Mouse (Mus musculus) right cerebral cortex, adult 18-20 months (tissue): ENCODE data around the gene Gm12845.
"Not testable (repeated sequence)": the region's sequence is repeated elsewhere in the genome, so short reads cannot be mapped to it uniquely, and the experiment has no call there.

Experiments used
- DNase-seq: peaks from one replicate; pipeline ENCODE4 v3.0.0; 2022; ENCODE audit warnings: mixed read lengths

Gm12845 gene

DNA sequence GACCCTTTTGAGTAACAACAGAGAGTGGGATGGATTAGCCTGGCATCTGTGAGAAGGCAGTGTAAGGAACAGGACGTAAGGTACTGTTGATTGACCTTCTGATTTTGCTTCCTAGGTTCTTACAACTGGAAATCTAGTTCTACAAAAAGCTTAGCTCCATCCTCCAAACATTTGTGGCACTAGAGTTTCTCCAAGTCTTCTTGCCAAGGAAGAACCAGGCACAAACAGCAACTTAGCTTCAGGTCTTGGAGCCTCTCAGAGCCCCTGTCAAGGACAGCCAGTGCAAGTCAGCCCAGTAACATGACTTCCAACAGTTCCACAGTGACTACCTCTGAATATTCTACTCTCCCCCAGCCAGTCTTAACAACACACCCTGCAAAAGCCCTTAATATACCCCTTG, at the start of gene Gm12845:
Gm12845 (plus strand) TSS at position 301 of the 400 bp plus-strand sequence.
- DNase-seq: no peak

GRCm38 (mm10) chr4:117676903-117677302, 47.3 kb upstream of the Gm12845 start:
- DNase-seq: peak; percentile 72

DNA sequence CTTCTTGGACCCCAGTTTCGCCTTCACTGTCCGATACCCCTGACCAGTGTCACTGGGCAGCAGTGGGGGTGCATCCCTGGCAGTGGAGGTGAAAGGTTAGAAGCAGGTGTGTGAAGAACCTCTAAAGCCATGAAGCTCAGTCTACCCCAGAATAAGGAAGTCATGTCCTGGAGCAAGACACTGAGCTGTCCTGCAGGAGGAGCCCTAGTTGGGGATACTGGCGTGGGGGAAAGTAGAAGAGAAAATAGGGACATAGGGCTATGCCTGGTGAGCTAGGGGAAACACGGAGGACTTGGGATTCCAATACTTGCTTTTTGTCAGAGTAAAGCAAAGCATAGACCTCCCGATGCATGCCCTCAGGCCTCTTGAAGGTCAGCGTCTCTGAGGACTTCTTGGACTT, 43.2 kb upstream of the Gm12845 start:
- DNase-seq: no peak

DNA sequence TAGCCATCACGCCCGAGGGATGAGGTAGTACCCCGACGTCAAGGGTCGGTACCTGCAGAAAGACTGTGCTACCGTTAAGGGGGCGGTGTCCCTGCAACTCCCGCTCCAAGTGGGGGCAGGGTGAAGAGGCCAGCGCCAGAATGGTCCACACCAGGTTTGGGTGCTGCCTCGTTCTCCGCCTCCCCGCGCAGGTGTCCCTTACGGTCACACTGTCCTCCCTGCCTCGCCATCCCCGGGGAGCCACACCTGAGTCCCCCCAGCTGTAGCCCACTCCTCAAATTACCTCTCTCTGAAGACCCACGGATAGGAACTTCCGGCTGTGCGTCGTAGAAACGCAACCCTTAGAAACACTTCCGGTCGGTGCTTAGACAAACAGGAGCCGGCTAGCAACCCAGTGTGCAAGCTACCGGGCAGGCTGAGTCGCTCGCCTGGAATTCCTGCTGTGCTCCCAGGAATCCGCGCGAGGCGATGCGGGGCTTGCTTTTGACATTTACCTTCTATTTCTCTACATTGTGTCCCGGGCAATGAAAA, 42.2 kb upstream of the Gm12845 start, which contains the start of gene Dmap1:
Dmap1 (minus strand) TSS at position 343 of the 531 bp plus-strand sequence.
- DNase-seq: peak; percentile 83

GRCm38 (mm10) chr4:117682463-117682862, 41.7 kb upstream of the Gm12845 start:
- no peak for DNase-seq

GRCm38 (mm10) chr4:117683048-117683768, 41.0 kb upstream of the Gm12845 start:
- DNase-seq: no peak

DNA sequence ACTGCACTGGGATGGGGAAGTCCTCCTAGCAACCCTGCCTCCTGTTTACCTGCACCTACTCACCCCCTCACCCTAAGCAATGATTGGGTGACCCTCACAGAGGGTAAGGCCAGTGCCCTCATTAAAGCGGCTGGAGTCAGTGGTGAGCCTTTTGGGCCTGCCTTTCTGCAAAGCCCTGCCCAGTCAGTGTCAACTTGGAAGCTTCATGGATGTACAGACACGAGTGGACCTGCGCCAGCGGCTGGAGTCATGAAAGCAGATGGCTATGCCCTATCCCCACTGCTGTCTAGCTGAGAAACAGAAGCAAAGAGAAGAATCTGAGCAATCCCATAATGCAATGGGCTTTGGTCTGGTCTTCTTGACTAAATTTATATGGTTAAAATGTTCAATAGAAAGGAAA, 37.9 kb upstream of the Gm12845 start:
- DNase-seq: no peak

DNA sequence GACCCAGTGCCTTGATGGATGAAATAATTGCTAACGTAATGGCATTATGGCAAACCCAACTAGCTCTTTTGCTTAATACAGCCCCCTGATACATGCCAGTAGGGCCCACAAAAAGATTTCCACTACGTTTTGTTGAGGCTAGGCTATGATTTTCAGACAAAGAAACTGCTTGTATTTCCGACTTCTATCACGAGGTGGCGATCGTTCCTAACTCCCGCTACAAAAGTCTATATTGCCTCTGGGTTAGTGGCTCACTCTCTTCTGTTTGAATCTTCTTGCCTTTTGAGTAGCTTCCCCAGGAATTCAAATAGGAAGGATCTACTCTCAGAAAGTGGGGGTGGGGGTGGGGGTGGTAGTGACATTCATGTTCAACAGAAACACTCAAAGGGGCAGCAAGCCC, 18.9 kb upstream of the Gm12845 start:
- peak; percentile 37 for DNase-seq

GRCm38 (mm10) chr4:117708780-117709550, 15.2 kb upstream of the Gm12845 start:
- no peak for DNase-seq

- no peak for DNase-seq
These were observed 11.9 kb upstream of the Gm12845 start for GRCm38 (mm10) chr4:117712314-117712713.

DNA sequence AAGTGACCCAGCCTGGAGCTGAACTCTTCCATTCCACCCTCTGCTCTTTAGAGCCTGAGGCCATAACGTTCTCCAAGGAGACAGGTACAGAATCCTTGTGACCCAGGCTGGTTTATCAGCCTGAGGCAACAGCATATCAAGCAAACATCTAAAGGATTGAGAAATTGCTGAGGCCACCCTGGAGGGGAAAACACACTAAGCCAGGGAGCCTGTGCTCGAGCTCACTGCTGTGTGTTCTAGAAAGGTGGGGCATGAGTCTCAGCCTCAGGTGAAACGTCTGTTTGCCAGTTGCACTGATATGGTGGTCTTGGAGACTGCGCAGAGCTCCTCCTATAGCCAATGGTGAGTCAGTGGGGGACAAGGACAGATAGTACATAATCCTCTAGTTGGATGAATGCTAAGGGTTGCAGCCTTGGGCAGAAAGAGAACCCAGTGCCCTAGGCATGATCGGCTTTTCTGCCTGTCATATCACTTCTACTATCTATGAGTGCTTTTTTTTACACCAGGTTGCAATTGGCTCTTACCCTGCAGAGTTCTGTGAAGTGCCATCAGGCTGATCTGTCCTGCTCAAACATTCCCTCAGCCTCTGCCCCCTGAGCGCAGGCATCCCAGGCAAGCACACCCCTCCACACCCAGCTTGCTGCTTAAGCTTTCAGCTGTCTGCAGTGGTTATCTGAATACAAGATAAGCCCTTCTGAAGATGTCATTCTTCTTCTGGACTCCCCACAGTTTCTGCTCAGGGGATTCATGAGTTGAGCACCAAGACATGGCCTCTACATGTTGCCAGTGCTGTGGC, 10.7 kb upstream of the Gm12845 start:
- no peak for DNase-seq

DNA sequence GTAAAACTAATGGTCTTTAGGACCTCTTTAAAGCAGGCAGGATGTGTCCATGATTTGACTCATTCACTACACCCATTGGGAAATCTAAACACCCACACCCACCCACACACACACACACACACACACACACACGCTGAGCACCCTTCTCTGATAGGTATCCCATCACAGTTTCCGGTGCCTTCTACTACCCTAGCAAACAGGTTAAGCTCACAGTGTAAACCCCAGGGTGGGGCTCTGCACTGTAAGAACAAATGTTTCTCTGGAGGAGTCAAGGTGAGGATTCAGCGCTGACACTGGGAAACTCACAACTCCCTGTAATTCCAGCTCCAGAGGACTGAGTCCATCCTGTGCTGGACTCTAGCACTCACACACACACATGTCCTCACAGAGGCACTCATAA, 7.7 kb downstream of the Gm12845 start:
- DNase-seq: no peak

DNA sequence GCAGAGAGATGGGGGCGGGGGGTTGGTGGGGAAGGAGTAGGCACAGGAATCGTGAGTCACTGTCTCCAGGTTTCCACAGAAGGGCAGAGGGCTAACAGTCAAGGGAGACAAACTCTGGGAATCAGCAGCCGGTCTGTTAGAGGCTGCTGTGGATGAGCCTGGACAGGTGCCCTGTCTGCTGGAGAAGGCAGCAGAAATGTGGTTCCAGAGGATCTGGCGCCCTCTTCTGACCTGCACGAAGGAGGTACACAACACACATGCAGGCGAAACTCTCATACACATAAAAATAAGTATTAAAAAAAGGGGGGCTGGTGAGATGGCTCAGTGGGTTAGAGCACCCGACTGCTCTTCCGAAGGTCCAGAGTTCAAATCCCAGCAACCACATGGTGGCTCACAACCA, 13.3 kb downstream of the Gm12845 start:
- no peak for DNase-seq

- DNase-seq: not testable (repeated sequence)
These were observed 28.3 kb downstream of the Gm12845 start for GRCm38 (mm10) chr4:117752469-117752868.

DNA sequence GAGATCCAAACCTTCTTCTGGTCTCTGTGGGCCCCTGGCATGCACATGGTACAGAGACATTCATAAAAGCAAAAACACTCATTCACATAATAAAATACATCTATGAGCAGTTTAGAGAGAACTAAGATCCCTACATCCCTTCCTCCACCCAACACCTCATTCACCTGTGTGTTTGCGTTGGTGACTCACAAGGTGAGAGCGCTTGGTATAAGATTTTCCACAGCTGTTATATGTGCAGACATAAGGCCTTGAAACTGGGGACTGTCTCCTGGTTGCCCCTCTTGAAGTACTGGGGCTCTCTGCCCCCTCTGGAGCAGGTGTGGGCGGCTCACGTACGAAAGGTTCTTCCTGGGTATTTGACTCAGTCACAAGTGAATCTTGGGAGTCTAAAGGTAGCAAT, 35.9 kb downstream of the Gm12845 start:
- no peak for DNase-seq

- DNase-seq: no peak
These were observed 41.2 kb downstream of the Gm12845 start, which contains the start of gene Klf17 for GRCm38 (mm10) chr4:117765416-117765815. Gene Klf17, minus strand, starts transcription at chr4:117765648.

- DNase-seq: peak; percentile 71
These were observed 46.7 kb downstream of the Gm12845 start for GRCm38 (mm10) chr4:117770935-117771334.

- no peak for DNase-seq
These were observed 48.7 kb downstream of the Gm12845 start for GRCm38 (mm10) chr4:117772960-117773359.
